Mouse (Mus musculus): ENCODE measurements around the gene Notch3. TPM values are rescaled to one million over a fixed set of nuclear protein-coding genes. Genes with fewer than 3 reads are reported as not detected.
"Not testable (repeated sequence)": the region's sequence is repeated elsewhere in the genome, so short reads cannot be mapped to it uniquely, and the experiment has no call there.

The Notch3 gene
- total RNA-seq (2014; rRNA removed; ENCODE audit: low replicate concordance) (36.8 and 53.6 TPM in 2 replicates), polyA plus RNA-seq (2015; fragmentation: Nextera tagmentation; extraction: Ambion mirVana) (3.7 TPM in 2 replicates)

- Histone ChIP-seq H3K27ac (ENCODE audit: low read depth) (peak within 1 kb of the TSS; percentile 58), H3K27me3 (ENCODE audit: control insufficient read depth, insufficient read depth, low read length) (peaks cover 25% of the 10 kb centered on the region), H3K4me2 (ENCODE audit: low read depth, low read length) (peak within 1 kb of the TSS; percentile 80), H3K4me1 (ENCODE audit: control insufficient read depth, insufficient read depth) (peaks cover 6% of the 10 kb centered on the region; the same call in 1 of the 2 replicates), H3K9ac (replicated peaks; ENCODE audit: low read depth, low read length) (peak within 1 kb of the TSS; percentile 56), H3K4me3 (ENCODE audit: low read depth, low read length) (peak within 1 kb of the TSS; percentile 53), H3K9me3 (replicated peaks; ENCODE audit: control insufficient read depth, low read length) (no peaks in the 10 kb centered on the region), H3K36me3 (replicated peaks; ENCODE audit: control insufficient read depth, insufficient read depth, low read length) (no peaks in the 10 kb centered on the region)
- under 1% methylated on average over 30 of the region's 39 CpGs for WGBS
- peak; percentile 59 for ATAC-seq (ENCODE audit: insufficient read depth, low read depth)
- DNase-seq (ENCODE audit: low spot score) = peak; percentile 21
- TF ChIP-seq CTCF (IDR thresholded peaks at IDR 0.05; ENCODE audit: low read depth) (no peak), EP300 (IDR thresholded peaks at IDR 0.05; ENCODE audit: low read depth) (no peak)
These were observed at the start of gene Notch3 for GRCm38 (mm10) chr17:32166687-32167086. Gene Notch3 (minus strand): TSS chr17:32166852.

DNA sequence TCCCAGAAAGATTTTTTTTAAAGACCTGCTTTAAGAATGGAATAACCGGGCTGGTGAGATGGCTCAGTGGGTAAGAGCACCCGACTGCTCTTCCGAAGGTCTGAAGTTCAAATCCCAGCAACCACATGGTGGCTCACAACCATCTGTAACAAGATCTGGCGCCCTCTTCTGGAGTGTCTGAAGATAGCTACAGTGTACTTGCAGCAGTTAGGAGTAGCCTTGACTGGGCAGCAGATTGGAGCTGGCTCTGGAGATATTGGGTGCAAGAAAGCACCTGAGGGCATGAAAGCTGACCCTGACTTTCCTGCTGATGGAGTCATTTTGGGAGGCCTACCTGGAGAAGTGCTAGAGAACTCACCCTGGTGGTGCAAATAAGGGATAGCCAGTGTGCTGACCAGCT is 48.9 kb upstream of the Notch3 start:
- ATAC-seq (ENCODE audit: insufficient read depth, low read depth) = not testable (repeated sequence)
- WGBS = 85% methylated on average over 4 of the region's 4 CpGs
- TF ChIP-seq CTCF (IDR thresholded peaks at IDR 0.05; ENCODE audit: low read depth) = 0 out of 2 replicates have a peak, but pooled peaks have one; percentile 17

GRCm38 (mm10) chr17:32211554-32211953 is 44.9 kb upstream of the Notch3 start:
- H3K27me3 ChIP-seq (ENCODE audit: control insufficient read depth, insufficient read depth, low read length); H3K9ac ChIP-seq (replicated peaks; ENCODE audit: low read depth, low read length); H3K27ac ChIP-seq (ENCODE audit: low read depth); DNase-seq (ENCODE audit: low spot score); H3K9me3 ChIP-seq (replicated peaks; ENCODE audit: control insufficient read depth, low read length); H3K4me2 ChIP-seq (ENCODE audit: low read depth, low read length); H3K4me3 ChIP-seq (ENCODE audit: low read depth, low read length); ATAC-seq (ENCODE audit: insufficient read depth, low read depth): not testable (repeated sequence)
- WGBS = 90% methylated on average over 6 of the region's 6 CpGs
- H3K36me3 ChIP-seq (replicated peaks; ENCODE audit: control insufficient read depth, insufficient read depth, low read length) = peaks cover 77% of the 10 kb centered on the region
- H3K4me1 ChIP-seq (ENCODE audit: control insufficient read depth, insufficient read depth) = peaks cover 15% of the 10 kb centered on the region

More for the DNA sequence above, 48.9 kb upstream of the Notch3 start:
- H3K4me1 ChIP-seq (ENCODE audit: control insufficient read depth, insufficient read depth); DNase-seq (ENCODE audit: low spot score); H3K4me2 ChIP-seq (ENCODE audit: low read depth, low read length); H3K9me3 ChIP-seq (replicated peaks; ENCODE audit: control insufficient read depth, low read length); H3K27me3 ChIP-seq (ENCODE audit: control insufficient read depth, insufficient read depth, low read length); H3K4me3 ChIP-seq (ENCODE audit: low read depth, low read length); H3K9ac ChIP-seq (replicated peaks; ENCODE audit: low read depth, low read length); H3K27ac ChIP-seq (ENCODE audit: low read depth): not testable (repeated sequence)
- peaks cover 92% of the 10 kb centered on the region for H3K36me3 ChIP-seq (replicated peaks; ENCODE audit: control insufficient read depth, insufficient read depth, low read length)

DNA sequence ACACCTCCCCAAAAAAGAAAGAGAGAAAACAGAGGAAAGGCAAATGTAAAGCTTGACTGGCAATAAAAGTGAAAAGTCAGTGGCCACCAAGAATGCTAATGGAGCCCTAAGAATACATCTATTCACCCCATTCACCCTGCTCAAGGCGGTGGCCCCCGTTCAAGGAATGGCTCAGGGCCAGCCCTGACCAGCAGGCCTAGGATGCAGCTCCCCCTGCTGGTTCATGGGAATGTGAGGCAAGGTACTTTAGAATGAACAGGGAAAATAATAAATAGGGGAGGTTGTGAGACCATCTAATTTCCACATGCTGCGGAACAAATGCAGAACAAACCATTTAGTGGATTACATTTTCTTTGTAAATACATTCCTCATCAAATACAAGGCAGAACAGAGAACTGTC is 43.1 kb upstream of the Notch3 start:
- WGBS = 30% methylated on average over 3 of the region's 3 CpGs
- H3K9ac ChIP-seq (replicated peaks; ENCODE audit: low read depth, low read length) = no peak overlapping the region
- H3K27ac ChIP-seq (ENCODE audit: low read depth) = peak overlapping the region; percentile 52; the same call in 1 of the 2 replicates
- DNase-seq (ENCODE audit: low spot score) (peak; percentile 30), ATAC-seq (ENCODE audit: insufficient read depth, low read depth) (no peak)
- H3K4me3 ChIP-seq (ENCODE audit: low read depth, low read length) = no peak overlapping the region
- H3K36me3 ChIP-seq (replicated peaks; ENCODE audit: control insufficient read depth, insufficient read depth, low read length) = peaks cover 74% of the 10 kb centered on the region
- TF ChIP-seq EP300 (IDR thresholded peaks at IDR 0.05; ENCODE audit: low read depth) (no peak), CTCF (IDR thresholded peaks at IDR 0.05; ENCODE audit: low read depth) (peak; percentile 89)
- no peak overlapping the region for H3K4me2 ChIP-seq (ENCODE audit: low read depth, low read length)
- H3K4me1 ChIP-seq (ENCODE audit: control insufficient read depth, insufficient read depth) = peaks cover 16% of the 10 kb centered on the region
- no peaks in the 10 kb centered on the region for H3K27me3 ChIP-seq (ENCODE audit: control insufficient read depth, insufficient read depth, low read length)
- no peaks in the 10 kb centered on the region for H3K9me3 ChIP-seq (replicated peaks; ENCODE audit: control insufficient read depth, low read length)

- DNase-seq (ENCODE audit: low spot score) (peak; percentile 36), ATAC-seq (ENCODE audit: insufficient read depth, low read depth) (no peak)
- Histone ChIP-seq H3K9ac (replicated peaks; ENCODE audit: low read depth, low read length) (no peak overlapping the region), H3K4me2 (ENCODE audit: low read depth, low read length) (no peak overlapping the region), H3K36me3 (replicated peaks; ENCODE audit: control insufficient read depth, insufficient read depth, low read length) (peaks cover 74% of the 10 kb centered on the region), H3K4me1 (ENCODE audit: control insufficient read depth, insufficient read depth) (peaks cover 16% of the 10 kb centered on the region), H3K27ac (ENCODE audit: low read depth) (peak overlapping the region; percentile 72), H3K27me3 (ENCODE audit: control insufficient read depth, insufficient read depth, low read length) (no peaks in the 10 kb centered on the region), H3K9me3 (replicated peaks; ENCODE audit: control insufficient read depth, low read length) (no peaks in the 10 kb centered on the region), H3K4me3 (ENCODE audit: low read depth, low read length) (no peak overlapping the region)
- no peak for TF ChIP-seq EP300 (IDR thresholded peaks at IDR 0.05; ENCODE audit: low read depth)
- TF ChIP-seq CTCF (IDR thresholded peaks at IDR 0.05; ENCODE audit: low read depth) = no peak
- WGBS = 60% methylated on average over 6 of the region's 6 CpGs
These were observed 42.5 kb upstream of the Notch3 start for GRCm38 (mm10) chr17:32209144-32209543.

GRCm38 (mm10) chr17:32207586-32208245 is 41.1 kb upstream of the Notch3 start:
- no peak overlapping the region for H3K9ac ChIP-seq (replicated peaks; ENCODE audit: low read depth, low read length)
- ATAC-seq (ENCODE audit: insufficient read depth, low read depth) (peak; percentile 78), DNase-seq (ENCODE audit: low spot score) (peak; percentile 79)
- no peaks in the 10 kb centered on the region for H3K9me3 ChIP-seq (replicated peaks; ENCODE audit: control insufficient read depth, low read length)
- peak overlapping the region; percentile 72 for H3K27ac ChIP-seq (ENCODE audit: low read depth)
- no peak overlapping the region for H3K4me2 ChIP-seq (ENCODE audit: low read depth, low read length)
- WGBS = 10% methylated on average over 5 of the region's 5 CpGs
- peaks cover 74% of the 10 kb centered on the region for H3K36me3 ChIP-seq (replicated peaks; ENCODE audit: control insufficient read depth, insufficient read depth, low read length)
- no peaks in the 10 kb centered on the region for H3K27me3 ChIP-seq (ENCODE audit: control insufficient read depth, insufficient read depth, low read length)
- peaks cover 16% of the 10 kb centered on the region for H3K4me1 ChIP-seq (ENCODE audit: control insufficient read depth, insufficient read depth)
- TF ChIP-seq EP300 (IDR thresholded peaks at IDR 0.05; ENCODE audit: low read depth) = no peak
- TF ChIP-seq CTCF (IDR thresholded peaks at IDR 0.05; ENCODE audit: low read depth) = no peak
- no peak overlapping the region for H3K4me3 ChIP-seq (ENCODE audit: low read depth, low read length)

Measured in heart, postnatal 0 days (tissue).